Mouse (Mus musculus) gastrocnemius, postnatal 4 days (tissue): Measurements from ENCODE around the gene Prr5. TPM values are rescaled to one million over a fixed set of nuclear protein-coding genes. Genes with fewer than 3 reads are reported as not detected.

Experiments used
- DNase-seq, 2 experiments: peaks; one replicate each; pipeline ENCODE4 v3.0.0; 2021 to 2022; ENCODE audit warnings: low spot score in 2 of 2, mixed read lengths in 2 of 2
- long read RNA-seq, 2 experiments: library from polyadenylated mRNA; stranded (forward); transcript quantifications; one replicate each; pipeline ENCODE4 v2.0.0; 2021
- total RNA-seq, 2 experiments: library from RNA; stranded (reverse); gene quantifications; 2 replicates each; pipeline ENCODE4 v1.2.3; 2021

Prr5 gene
- total RNA-seq: 10 to 100 TPM; 22.8 to 24.6 TPM
- long read RNA-seq, experiment 1, transcript Prr5-201 (8 exons, 1,830 nt): major isoform, 50 of 61 reads
- long read RNA-seq, experiment 1, partial matches to known transcripts: 6 of 61 reads
- long read RNA-seq, experiment 1, other reads (novel, unspliced or antisense): 5 of 61 reads
- long read RNA-seq, experiment 2, transcript Prr5-201 (8 exons, 1,830 nt): major isoform, 55 of 62 reads
- long read RNA-seq, experiment 2, partial matches to known transcripts: 2 of 62 reads
- long read RNA-seq, experiment 2, other reads (novel, unspliced or antisense): 5 of 62 reads

- no peak for DNase-seq
These were observed at the start of gene Prr5 for GRCm38 (mm10) chr15:84668938-84669747. Gene Prr5, plus strand, starts transcription at chr15:84669620.

- no peak for DNase-seq
These were observed 49.4 kb upstream of the Prr5 start for GRCm38 (mm10) chr15:84620028-84620427.

GRCm38 (mm10) chr15:84621722-84622428, 47.5 kb upstream of the Prr5 start:
- DNase-seq: no peak

- DNase-seq: no peak
These were observed 44.5 kb upstream of the Prr5 start for GRCm38 (mm10) chr15:84624870-84625269.

GRCm38 (mm10) chr15:84625712-84626414, 43.6 kb upstream of the Prr5 start:
- no peak for DNase-seq

- no peak for DNase-seq
These were observed 42.1 kb upstream of the Prr5 start for GRCm38 (mm10) chr15:84627308-84627707.

GRCm38 (mm10) chr15:84629680-84630079, 39.7 kb upstream of the Prr5 start:
- DNase-seq: no peak

GRCm38 (mm10) chr15:84631560-84631959, 37.9 kb upstream of the Prr5 start:
- DNase-seq: peak; percentile 63 to 70

GRCm38 (mm10) chr15:84634361-84634760, 35.1 kb upstream of the Prr5 start:
- peak; percentile 48 to 77 for DNase-seq

- no peak for DNase-seq
These were observed 31.0 kb upstream of the Prr5 start for GRCm38 (mm10) chr15:84638405-84638804.

GRCm38 (mm10) chr15:84639072-84639450, 30.4 kb upstream of the Prr5 start:
- DNase-seq: no peak

- DNase-seq: no peak
These were observed 29.8 kb upstream of the Prr5 start for GRCm38 (mm10) chr15:84639451-84640136.

- DNase-seq: no peak
These were observed 28.7 kb upstream of the Prr5 start for GRCm38 (mm10) chr15:84640722-84641121.

- DNase-seq: no peak
These were observed 28.3 kb upstream of the Prr5 start for GRCm38 (mm10) chr15:84641127-84641526.

GRCm38 (mm10) chr15:84641948-84642347, 27.5 kb upstream of the Prr5 start:
- no peak for DNase-seq

- DNase-seq: no peak
These were observed 26.2 kb upstream of the Prr5 start for GRCm38 (mm10) chr15:84643178-84643577.

- DNase-seq: no peak
These were observed 17.9 kb upstream of the Prr5 start for GRCm38 (mm10) chr15:84651481-84651880.

- no peak for DNase-seq
These were observed 16.3 kb upstream of the Prr5 start for GRCm38 (mm10) chr15:84653151-84653550.

- DNase-seq: peak; percentile 72 to 88
These were observed 15.1 kb upstream of the Prr5 start for GRCm38 (mm10) chr15:84653979-84654966.
